Mouse (Mus musculus) kidney, postnatal 25 days (tissue): Measurements from ENCODE around the gene Sgip1.

ENCODE experiments used
- DNase-seq, 2 experiments: peaks; one replicate each; pipeline ENCODE4 v3.0.0; 2021; ENCODE audit warnings: mixed read lengths in 2 of 2

The Sgip1 gene

DNA sequence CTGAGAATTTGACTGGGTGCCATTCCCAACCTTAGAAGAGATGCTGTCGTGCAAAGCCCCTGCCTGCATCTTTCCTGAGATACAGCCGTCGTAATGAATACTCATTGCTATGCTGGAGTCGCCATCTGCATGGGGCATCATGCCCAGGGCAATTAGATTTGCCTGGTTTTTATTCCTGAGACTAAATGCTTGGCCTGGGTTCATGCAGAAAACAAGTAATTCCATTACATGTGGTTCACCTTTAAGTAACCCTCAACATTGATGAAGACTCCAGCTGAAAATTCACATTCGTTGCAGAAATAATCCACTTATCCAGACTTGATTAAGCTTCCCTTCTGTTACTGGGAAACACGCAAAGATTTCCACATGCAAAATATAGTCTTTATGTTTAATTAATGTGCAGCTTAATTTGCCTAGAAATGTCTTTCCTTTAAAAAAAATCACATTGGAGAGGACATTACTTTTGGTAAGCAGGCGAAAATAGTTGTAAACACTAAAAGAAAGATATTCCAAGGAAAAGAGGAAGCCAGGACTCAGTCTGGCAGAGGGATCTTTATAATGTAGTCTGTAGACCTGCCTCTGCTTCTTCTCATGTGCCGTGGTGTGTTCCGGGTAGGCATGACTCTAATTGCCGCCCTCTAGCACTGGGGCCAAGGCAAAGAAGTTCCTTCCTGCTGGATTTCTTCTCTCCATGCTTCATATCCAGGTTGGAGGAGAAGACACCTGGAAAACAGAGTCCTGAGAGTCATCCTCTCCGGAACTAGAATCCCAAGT lies 100.0 kb downstream of the Sgip1 start:
- DNase-seq: no peak

DNA sequence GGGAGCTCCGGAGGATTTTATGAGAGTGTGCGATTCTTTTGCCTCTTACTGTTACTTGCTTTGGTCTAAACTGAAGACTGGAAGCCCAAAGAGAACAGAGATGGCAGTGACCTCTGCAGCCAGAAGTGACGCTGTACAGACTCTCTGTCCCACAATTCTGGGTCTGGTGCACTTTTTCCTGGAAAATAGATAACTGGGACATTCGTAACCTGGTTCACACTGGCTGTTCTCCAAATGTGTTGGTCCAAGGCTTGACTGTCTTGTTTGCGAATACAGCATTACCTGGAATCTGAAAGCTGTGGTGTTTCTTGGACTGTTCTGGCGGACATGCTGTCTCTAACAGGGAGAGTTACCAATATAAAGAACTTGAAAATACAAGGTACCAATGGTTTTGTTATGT lies 109.4 kb downstream of the Sgip1 start:
- DNase-seq: no peak

- no peak for DNase-seq
These were observed 110.1 kb downstream of the Sgip1 start for GRCm38 (mm10) chr4:102851161-102851560.

DNA sequence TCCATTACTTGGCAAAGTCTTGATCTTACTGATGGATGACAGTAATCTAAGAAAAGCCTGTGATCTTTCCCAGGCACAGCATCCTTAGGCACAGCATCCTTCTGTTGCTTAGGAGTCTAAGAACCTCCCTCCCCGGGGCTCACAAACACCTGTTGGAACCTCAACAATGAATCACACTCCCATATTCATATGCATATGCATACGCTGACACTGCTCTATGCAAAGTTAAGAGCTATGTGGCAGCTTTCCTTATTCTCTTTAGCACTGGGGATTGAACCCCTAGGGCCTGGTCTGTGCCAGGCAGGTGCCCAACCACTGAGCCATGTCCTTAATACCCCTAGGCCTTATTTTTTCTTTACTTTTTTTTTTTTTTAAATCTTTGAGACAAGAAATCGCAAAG lies 111.2 kb downstream of the Sgip1 start:
- no peak for DNase-seq

DNA sequence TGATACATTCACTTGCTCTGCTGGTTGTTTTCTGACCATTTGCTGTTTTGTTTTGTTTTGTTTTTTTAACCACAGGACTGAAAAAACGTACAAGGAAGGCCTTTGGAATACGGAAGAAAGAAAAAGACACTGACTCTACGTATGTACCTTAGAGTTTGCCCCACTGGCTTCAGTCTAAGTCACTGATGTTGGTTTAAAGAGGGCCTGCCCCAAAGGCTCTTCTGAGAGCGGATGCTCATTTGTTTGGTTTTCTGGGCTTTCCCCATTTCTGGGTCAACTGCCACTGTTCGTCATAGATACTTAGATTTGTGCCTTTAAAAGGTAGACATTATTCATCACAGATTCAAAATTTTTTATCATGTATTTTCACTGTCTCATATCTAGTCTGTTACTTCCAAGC lies 111.7 kb downstream of the Sgip1 start:
- no peak for DNase-seq

- no peak for DNase-seq
These were observed 112.4 kb downstream of the Sgip1 start for GRCm38 (mm10) chr4:102853330-102854022.

DNA sequence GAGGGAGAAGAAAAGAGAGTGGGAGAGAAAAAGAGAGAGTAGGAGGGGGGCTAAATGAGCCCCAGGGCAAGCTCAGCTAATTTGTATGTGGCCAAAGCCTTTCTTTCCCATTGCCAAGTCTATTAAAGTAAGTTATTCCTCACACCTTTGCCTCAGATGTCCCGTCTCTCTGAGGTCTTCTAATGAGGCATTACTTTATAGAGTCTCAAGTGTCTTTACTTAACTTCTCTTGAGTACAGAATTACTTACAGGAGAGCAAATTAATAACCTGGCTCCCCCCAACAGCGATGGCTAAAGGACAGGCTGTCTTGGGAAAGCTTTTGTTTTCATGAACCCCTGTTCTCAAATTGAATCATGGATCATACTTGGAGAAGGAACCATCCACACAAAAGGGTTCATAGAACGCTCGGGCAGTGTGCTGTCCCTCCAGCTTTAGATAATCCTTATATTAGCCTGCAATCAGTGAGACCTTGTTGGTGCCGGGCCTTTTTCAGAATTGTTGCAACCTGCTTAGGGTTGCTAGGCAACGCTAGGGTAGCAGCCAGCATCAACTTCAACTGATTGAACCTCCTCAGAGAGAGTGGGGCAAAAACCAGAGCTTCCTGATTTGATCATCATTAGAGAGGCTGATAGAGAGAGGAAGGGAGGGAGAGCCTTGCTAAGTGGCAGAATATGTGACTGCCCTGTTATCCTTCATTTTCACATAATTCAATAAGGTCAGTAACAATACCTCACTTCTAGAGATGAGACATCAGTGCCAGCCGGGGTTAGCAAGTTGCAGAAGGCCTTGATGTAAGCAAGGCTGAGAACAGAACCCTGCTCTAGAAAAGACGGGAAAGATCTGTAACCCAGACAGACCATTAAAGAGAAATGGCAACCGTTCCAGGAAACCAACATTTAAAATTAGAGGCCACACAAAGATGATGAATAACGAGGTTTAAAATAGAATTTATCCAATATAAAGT lies 114.1 kb downstream of the Sgip1 start:
- DNase-seq: no peak

DNA sequence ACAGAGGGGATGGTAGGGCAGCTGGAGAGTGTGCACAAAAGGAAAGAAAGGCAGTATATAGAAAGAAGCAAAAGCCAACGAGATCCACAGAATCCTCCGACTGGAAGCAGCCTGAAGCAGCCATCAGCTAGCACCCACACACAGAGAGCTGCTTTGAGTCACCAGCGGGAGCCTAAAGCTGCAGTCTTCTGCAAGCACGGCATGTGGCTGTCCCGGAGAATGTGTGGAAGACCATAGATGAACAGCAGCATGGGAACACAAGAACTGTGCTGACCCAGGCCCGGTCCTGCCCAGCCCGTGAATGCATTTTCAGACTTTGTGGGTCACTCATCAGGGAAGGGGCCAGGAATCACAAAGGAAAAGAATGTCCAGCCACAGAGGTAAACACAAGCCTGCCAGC lies 115.0 kb downstream of the Sgip1 start:
- no peak for DNase-seq

DNA sequence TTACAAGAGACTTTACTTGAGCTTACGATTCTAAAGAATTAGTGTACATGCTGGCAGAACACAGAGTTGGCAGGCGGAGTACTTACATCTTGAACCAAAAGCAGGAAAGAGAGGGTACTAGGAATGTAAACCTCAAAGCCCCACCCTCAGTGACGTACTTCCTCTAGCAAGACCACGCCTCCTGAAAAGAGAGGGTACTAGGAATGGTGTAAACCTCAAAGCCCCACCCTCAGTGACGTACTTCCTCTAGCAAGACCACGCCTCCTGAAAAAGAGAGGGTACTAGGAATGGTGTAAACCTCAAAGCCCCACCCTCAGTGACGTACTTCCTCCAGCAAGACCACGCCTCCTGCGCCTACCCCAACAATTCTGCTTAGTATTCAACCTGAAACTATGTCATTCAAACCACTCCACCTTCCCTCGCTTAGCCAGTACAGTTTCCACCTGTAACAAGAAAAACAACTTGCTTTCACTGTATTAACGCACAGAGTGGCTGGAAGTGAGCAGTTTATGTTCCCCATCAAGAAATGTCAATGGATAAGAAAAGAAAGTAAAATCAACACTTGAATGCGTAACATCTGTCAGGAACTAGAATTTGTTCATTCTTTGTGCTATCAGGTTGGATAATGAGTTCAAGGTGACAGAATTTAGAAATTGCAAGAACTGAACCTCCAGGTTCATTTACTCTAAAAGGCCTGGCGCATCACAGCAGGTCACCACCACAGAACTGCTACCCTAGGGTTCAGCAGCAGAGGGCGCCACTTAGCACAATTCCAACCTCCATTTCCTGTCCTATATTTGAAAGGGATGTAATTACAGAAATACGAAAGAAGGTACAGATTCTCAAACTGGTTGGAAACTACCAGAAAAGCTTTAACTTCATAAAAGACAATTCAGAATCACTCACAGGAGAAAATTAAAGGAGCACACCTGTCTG lies 118.4 kb downstream of the Sgip1 start:
- peak in 1 of 2 experiments; percentile 8 for DNase-seq

- DNase-seq: no peak
These were observed 121.9 kb downstream of the Sgip1 start for GRCm38 (mm10) chr4:102862751-102863710.

DNA sequence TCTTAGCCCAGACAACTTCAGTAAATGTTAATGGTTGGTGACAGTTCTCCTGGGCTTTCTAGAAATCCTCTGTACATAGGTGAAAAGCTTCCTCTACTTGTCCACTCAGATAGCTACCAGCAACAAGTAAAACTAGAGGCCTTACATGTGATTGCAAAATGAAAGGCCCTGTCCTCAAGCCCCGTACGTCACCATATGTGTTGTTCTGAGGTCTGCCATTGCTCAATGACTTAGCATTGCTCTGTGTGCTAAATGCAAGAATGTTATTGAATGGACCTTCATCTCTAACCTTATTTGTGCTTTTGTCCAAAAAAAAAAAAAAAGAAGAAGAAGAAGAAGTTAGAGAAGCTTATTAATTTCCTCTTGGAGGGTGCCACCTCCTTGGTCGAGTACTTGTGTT lies 125.4 kb downstream of the Sgip1 start:
- no peak for DNase-seq

DNA sequence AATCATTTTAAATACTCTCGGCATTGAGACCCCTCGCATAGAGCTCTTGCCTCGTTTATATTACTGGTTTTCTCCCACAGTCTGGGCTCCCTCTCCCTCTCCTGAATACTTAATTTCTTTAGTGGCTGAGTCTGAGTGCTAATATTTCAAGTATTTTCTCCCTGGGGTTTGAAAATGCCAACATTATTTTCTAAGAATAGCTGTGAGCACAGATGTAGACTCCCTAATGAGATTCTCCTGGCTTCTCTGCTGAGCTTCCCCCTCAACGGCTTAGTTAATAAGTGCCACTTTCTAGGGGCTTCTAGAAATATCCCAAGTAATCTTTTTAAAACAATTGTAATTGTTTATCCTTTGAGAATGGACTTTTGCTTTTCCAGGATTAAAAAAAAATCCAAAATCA lies 130.2 kb downstream of the Sgip1 start:
- no peak for DNase-seq

- DNase-seq: no peak
These were observed 142.0 kb downstream of the Sgip1 start for GRCm38 (mm10) chr4:102883142-102883541.

DNA sequence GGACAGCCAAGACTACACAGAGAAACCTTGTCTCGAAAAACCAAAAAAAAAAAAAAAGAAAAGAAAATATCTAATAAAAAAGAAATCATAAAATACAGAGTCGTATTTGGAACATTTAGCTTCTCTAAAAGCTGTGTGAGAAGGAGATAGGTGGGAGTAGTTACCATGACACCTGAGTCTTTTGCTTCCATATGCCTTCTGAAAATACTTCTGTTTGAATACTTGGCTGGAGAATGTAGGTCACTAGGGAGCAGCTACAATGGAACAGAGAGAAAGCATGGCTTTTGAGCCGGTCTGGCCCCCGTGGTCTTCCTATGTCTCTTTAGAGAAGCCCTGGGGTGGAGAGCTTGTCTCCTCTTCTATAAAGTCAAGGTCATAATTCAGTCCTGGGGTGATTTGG lies 143.1 kb downstream of the Sgip1 start:
- DNase-seq: no peak

DNA sequence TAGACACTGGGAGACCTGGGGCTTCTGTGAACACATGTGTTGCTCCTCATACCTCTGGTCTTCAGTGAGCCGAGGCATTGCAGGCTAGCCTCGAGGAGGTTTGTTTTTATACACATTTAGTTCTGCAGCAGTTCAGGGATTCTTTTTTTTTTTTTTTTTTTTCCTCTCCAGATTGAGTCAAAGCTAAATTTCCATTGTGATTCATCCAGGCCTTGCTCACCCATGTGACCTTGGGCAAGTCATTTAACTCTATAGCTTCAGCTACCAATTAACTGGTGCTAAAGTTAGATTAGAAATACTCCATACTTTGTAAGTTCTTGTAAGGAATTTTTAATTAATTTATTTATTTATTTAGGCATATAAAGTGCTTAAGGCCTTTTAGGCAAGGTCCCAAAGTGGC lies 145.4 kb downstream of the Sgip1 start:
- DNase-seq: no peak

DNA sequence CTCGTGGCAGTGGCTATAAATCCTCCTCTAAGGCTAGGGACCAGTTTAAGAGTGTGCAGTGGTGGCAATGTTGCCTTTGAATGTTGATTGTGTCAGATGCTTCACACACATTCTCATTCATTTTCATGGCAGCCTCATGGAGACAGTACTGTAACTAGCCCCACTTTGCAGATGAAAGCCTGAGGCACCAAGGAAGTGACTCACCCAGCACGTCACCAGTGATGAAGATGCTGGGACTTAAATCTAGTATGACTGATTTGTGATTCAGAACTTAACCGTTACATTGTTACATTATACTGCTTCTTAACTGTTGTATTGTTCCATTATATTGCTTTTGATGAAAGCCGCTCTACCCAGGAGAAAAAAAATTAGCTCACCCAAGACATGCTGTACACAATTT lies 145.8 kb downstream of the Sgip1 start:
- DNase-seq: no peak

DNA sequence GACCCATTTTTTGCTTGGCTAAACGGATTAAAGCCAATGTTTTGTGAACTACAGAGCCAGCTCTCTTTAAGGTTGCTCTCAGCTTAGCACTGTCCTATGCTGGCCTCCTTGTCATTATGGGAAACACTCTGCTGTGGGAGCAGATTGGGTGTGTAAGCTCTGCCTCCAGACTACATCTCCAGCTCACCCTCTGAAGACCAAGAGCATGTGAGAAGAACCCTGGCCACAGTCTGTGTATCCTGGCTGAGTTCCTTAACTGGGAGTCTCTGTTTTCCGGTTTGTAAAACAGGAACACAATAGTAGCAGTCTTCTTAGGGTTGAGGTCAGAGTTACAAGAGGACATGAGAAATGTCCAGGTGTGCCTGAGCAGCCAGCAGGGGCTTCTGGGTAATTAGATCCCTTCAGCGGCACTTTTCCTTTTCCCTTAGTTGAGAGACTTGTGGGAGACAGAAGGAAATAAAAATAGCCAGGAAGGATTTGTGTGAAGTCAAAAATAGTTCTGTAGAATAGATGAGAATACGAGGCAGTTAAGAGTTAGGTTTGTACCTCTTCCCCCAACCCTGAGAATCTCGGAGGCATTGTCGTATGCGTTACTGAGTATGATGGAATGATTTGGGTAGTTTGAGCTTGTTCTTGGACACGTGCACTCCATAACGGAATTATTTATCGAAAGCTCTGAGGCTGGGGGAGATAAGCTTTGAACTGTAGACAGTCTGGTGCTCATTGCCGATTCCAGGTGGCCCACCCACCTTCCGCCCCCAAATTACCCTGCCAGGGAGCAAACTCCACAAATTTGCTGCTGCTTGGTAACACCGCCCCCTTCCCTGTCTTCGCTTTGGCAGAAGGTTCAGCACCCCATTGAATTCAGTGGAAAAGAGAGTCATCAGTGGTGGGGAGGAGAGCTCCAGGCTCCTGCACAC lies 146.9 kb downstream of the Sgip1 start:
- DNase-seq: no peak

GRCm38 (mm10) chr4:102895866-102896265 lies 154.8 kb downstream of the Sgip1 start:
- peak in 1 of 2 experiments; percentile 43 for DNase-seq

- peak; percentile 90 to 91 for DNase-seq
These were observed 157.9 kb downstream of the Sgip1 start for GRCm38 (mm10) chr4:102898987-102899386.

DNA sequence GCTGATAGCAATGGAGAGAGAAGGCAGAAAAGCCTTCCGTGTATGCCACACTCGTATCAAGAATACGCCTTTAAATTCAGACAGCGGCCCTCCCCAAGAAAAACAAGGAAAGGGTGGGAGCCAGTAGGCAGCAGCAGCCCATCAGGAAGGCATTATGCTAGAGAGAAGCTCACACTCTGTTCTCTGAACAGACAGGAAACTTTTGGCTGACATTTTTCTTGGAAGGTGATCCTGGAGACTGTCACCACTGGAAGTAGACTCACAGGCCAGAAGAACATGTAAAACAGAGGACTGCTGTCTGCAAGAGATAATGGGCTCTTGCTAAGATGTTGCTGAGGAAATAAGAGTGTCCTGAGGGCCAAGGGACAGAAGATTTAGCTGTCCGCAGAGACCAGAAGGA lies 158.6 kb downstream of the Sgip1 start:
- DNase-seq: no peak
